Mouse (Mus musculus): ENCODE data around the gene Otub2. TPM values are rescaled to one million over a fixed set of nuclear protein-coding genes. Genes with fewer than 3 reads are reported as not detected.

Gene Otub2
- polyA plus RNA-seq, 2 experiments: 9.5 to 13.2 TPM

DNA sequence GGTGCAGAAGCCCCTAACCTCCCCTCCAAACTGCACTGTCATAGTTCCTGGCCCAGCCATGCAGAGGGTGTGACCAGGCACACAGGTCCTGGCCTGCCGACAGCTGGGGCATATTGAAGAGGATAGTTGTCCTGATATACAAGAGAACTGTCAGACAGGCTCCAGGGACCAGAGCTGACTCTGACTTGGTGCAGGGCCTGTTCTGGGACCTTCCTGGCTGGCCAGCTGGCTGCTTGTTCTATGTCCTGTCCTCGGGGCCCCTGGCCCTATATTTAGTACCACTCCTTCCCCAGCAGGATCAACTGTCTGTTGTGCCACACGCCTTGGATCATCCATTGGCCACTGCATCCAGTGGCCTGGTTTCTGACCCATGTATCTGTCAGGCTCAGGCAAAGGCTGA is 26.1 kb upstream of the Otub2 start:
- Histone ChIP-seq H3K4me1 (ENCODE audit: control insufficient read depth, insufficient read depth, low read length) (no peaks in the 10 kb centered on the region), H3K9ac (ENCODE audit: low read depth, low read length, severe bottlenecking) (no peak overlapping the region), H3K4me2 (replicated peaks; ENCODE audit: low read depth, low read length, severe bottlenecking) (no peak overlapping the region), H3K27ac (replicated peaks; ENCODE audit: low read depth, low read length) (no peak overlapping the region), H3K36me3 (ENCODE audit: control insufficient read depth, insufficient read depth, low read length) (no peaks in the 10 kb centered on the region), H3K4me3 (replicated peaks; ENCODE audit: low read length) (no peak overlapping the region), H3K9me3 (ENCODE audit: control insufficient read depth, low read length) (no peaks in the 10 kb centered on the region), H3K27me3 (ENCODE audit: control insufficient read depth, insufficient read depth, low read length) (no peaks in the 10 kb centered on the region)
- DNase-seq (ENCODE audit: low spot score): no peak
- 70% methylated on average over 3 of the region's 3 CpGs for WGBS
- no peak for ATAC-seq (ENCODE audit: low FRiP score, low read depth)
- no peak for TF ChIP-seq POLR2A (IDR thresholded peaks at IDR 0.05; ENCODE audit: borderline replicate concordance, extremely low read depth, insufficient read depth, insufficient read length)

DNA sequence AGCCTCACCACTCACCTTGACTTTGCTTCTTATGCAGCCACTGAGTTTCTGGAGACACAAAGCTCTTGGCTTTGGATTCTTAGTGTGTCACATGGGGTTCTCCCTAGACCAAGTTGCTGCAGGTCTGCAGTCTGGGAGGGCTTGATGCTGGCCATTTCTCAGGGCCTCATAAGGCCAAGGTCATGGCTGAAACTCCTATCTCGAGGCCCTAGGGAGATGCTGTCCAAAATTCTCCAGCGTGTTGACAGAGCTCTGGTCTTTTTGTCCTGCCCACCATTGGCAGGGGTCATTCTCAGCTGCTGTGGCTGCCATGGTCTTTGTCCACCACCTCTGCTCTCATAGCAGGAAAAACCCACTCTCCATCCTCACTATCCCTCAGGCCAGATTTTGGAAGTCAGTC is 21.3 kb upstream of the Otub2 start:
- Histone ChIP-seq H3K4me1 (ENCODE audit: control insufficient read depth, insufficient read depth, low read length) (no peaks in the 10 kb centered on the region), H3K27me3 (ENCODE audit: control insufficient read depth, insufficient read depth, low read length) (no peaks in the 10 kb centered on the region), H3K4me2 (replicated peaks; ENCODE audit: low read depth, low read length, severe bottlenecking) (no peak overlapping the region), H3K9me3 (ENCODE audit: control insufficient read depth, low read length) (no peaks in the 10 kb centered on the region), H3K4me3 (replicated peaks; ENCODE audit: low read length) (no peak overlapping the region), H3K9ac (ENCODE audit: low read depth, low read length, severe bottlenecking) (no peak overlapping the region), H3K27ac (replicated peaks; ENCODE audit: low read depth, low read length) (no peak overlapping the region), H3K36me3 (ENCODE audit: control insufficient read depth, insufficient read depth, low read length) (no peaks in the 10 kb centered on the region)
- TF ChIP-seq POLR2A (IDR thresholded peaks at IDR 0.05; ENCODE audit: borderline replicate concordance, extremely low read depth, insufficient read depth, insufficient read length): no peak
- no peak for DNase-seq (ENCODE audit: low spot score)
- no peak for ATAC-seq (ENCODE audit: low FRiP score, low read depth)
- WGBS: 85% methylated on average over 2 of the region's 2 CpGs

DNA sequence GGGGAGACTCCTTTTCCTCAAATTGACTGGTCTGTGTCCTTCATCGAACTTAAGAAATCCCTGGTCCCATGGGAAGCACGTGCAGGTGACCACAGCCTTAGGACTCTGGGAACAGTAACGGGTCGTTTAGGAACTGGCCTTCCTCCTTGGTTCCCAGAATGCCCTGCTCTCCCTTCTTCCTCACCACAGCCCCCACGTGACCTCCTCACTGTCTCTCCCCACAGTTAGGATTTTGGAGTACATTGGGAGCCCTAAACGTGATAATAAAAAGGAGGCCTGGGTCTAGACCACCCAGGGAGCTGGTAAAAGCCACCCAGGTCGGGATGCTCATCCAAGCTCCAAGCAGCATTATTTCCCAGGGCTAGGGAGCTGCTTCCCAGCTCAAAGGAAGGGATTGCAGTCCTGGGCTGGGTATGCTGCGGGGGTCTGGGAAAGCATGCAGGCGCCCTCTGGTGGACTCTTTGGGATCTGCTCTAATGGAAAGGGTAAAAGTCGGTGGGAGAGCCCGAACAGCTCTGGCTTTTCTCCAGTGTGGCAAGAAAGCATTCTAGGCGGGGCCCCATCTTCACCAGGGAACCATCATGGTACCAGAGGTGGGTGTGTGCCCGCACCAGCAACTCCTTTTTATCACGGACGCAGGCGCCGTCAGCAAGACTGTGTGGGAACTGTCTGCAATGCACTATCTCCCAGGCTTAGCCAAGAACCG is 20.7 kb upstream of the Otub2 start:
- ATAC-seq (ENCODE audit: low FRiP score, low read depth) (peak; percentile 78), DNase-seq (ENCODE audit: low spot score) (peak; percentile 69)
- no peak for TF ChIP-seq POLR2A (IDR thresholded peaks at IDR 0.05; ENCODE audit: borderline replicate concordance, extremely low read depth, insufficient read depth, insufficient read length)
- no peak overlapping the region for H3K27ac ChIP-seq (replicated peaks; ENCODE audit: low read depth, low read length)
- H3K36me3 ChIP-seq (ENCODE audit: control insufficient read depth, insufficient read depth, low read length): no peaks in the 10 kb centered on the region
- no peaks in the 10 kb centered on the region for H3K27me3 ChIP-seq (ENCODE audit: control insufficient read depth, insufficient read depth, low read length)
- H3K4me2 ChIP-seq (replicated peaks; ENCODE audit: low read depth, low read length, severe bottlenecking): no peak overlapping the region
- 11% methylated on average over 18 of the region's 18 CpGs for WGBS
- no peaks in the 10 kb centered on the region for H3K9me3 ChIP-seq (ENCODE audit: control insufficient read depth, low read length)
- no peaks in the 10 kb centered on the region for H3K4me1 ChIP-seq (ENCODE audit: control insufficient read depth, insufficient read depth, low read length)
- H3K9ac ChIP-seq (ENCODE audit: low read depth, low read length, severe bottlenecking): 0 out of 2 replicates have a peak overlapping the region, but pooled peaks have one; percentile 12
- H3K4me3 ChIP-seq (replicated peaks; ENCODE audit: low read length): no peak overlapping the region

DNA sequence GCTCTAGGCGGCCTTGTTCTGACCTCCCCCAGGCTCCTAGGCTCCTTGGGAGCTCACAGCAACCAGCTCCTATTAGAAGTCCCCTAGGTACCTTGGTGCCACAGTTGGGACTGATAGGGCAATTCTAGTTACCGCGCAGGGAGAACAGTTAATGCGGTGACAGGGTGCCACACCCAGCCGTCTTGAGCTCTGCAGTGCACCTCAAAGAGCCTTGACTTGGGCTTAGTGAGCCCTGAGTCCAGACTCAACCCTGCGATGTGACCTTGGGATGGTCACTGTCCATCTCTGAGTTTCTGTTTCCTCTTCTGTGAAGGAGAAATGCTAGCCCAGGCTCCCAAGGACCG is 20.2 kb upstream of the Otub2 start:
- no peak overlapping the region for H3K4me3 ChIP-seq (replicated peaks; ENCODE audit: low read length)
- H3K9ac ChIP-seq (ENCODE audit: low read depth, low read length, severe bottlenecking): 0 out of 2 replicates have a peak overlapping the region, but pooled peaks have one; percentile 12
- no peak overlapping the region for H3K4me2 ChIP-seq (replicated peaks; ENCODE audit: low read depth, low read length, severe bottlenecking)
- H3K4me1 ChIP-seq (ENCODE audit: control insufficient read depth, insufficient read depth, low read length): no peaks in the 10 kb centered on the region
- 75% methylated on average over 7 of the region's 7 CpGs for WGBS
- ATAC-seq (ENCODE audit: low FRiP score, low read depth): no peak; the same call in 1 of the 2 replicates
- no peaks in the 10 kb centered on the region for H3K9me3 ChIP-seq (ENCODE audit: control insufficient read depth, low read length)
- H3K27ac ChIP-seq (replicated peaks; ENCODE audit: low read depth, low read length): no peak overlapping the region
- TF ChIP-seq POLR2A (IDR thresholded peaks at IDR 0.05; ENCODE audit: borderline replicate concordance, extremely low read depth, insufficient read depth, insufficient read length): no peak
- no peaks in the 10 kb centered on the region for H3K36me3 ChIP-seq (ENCODE audit: control insufficient read depth, insufficient read depth, low read length)
- DNase-seq (ENCODE audit: low spot score): no peak
- H3K27me3 ChIP-seq (ENCODE audit: control insufficient read depth, insufficient read depth, low read length): no peaks in the 10 kb centered on the region

DNA sequence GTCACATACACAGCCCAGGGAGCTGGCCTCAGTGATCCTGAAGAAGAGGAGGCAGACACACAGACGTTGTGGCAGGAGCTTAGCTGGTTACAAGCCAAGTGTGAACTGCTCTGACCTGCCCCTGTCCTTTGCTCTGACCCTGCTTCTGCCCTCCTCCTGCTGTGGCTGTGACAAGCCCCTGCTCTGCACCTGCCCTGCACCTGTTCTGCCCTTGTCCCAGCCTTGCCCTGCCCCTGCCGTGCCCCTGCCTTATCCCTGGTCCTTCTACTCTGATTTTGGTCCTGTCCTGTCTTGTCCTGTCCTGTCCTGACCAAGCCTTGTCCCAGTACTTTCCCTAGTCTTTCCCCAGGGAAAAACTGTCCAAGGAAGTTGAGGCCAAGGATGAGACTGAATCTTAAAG is 19.7 kb upstream of the Otub2 start:
- ATAC-seq (ENCODE audit: low FRiP score, low read depth) (no peak), DNase-seq (ENCODE audit: low spot score) (no peak)
- Histone ChIP-seq H3K36me3 (ENCODE audit: control insufficient read depth, insufficient read depth, low read length) (no peaks in the 10 kb centered on the region), H3K4me2 (replicated peaks; ENCODE audit: low read depth, low read length, severe bottlenecking) (no peak overlapping the region), H3K9me3 (ENCODE audit: control insufficient read depth, low read length) (no peaks in the 10 kb centered on the region), H3K27me3 (ENCODE audit: control insufficient read depth, insufficient read depth, low read length) (no peaks in the 10 kb centered on the region), H3K4me1 (ENCODE audit: control insufficient read depth, insufficient read depth, low read length) (no peaks in the 10 kb centered on the region), H3K4me3 (replicated peaks; ENCODE audit: low read length) (no peak overlapping the region), H3K9ac (ENCODE audit: low read depth, low read length, severe bottlenecking) (no peak overlapping the region), H3K27ac (replicated peaks; ENCODE audit: low read depth, low read length) (no peak overlapping the region)
- 63% methylated on average over 2 of the region's 2 CpGs for WGBS
- no peak for TF ChIP-seq POLR2A (IDR thresholded peaks at IDR 0.05; ENCODE audit: borderline replicate concordance, extremely low read depth, insufficient read depth, insufficient read length)
